Mouse (Mus musculus): ENCODE data around the gene Edar. TPM values are rescaled to one million over a fixed set of nuclear protein-coding genes. Genes with fewer than 3 reads are reported as not detected.

Edar gene
- polyA plus RNA-seq, 1 experiment from 2014 or later = 3.5 TPM

DNA sequence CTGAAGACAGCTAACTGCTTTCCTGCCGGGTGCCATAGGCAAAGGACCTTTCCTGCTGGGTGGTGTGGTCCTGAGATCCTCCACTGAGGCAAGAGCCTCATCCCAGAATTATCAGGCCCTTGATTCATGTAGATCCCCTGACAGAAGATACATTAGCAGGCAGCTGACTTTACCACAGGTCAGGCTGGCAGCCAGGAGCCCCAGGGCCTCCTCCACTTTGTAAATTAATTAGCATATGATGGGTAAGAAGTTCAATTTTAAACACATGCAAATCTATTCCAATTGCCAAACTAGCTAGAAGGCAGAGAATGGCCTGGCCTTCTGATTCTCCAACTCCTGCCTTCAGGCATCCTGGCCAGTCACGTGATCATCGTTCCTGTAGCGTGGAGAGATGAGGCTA, 56.2 kb downstream of the Edar start:
- H3K4me1 ChIP-seq (ENCODE audit: control insufficient read depth, insufficient read depth, low read length) = no peaks in the 10 kb centered on the region
- no peaks in the 10 kb centered on the region for H3K9me3 ChIP-seq (ENCODE audit: control insufficient read depth, low read depth, low read length)
- H3K36me3 ChIP-seq (ENCODE audit: control insufficient read depth, insufficient read depth, low read length) = no peaks in the 10 kb centered on the region
- no peak overlapping the region for H3K27ac ChIP-seq (ENCODE audit: low read length)
- H3K9ac ChIP-seq (replicated peaks; ENCODE audit: low read depth, low read length) = no peak overlapping the region
- H3K4me3 ChIP-seq (ENCODE audit: low read depth, low read length) = no peak overlapping the region
- H3K27me3 ChIP-seq (ENCODE audit: control insufficient read depth, insufficient read depth, low read length) = no peaks in the 10 kb centered on the region
- no peak for ATAC-seq (ENCODE audit: insufficient number of reproducible peaks, insufficient read depth, low FRiP score, low read depth)
- WGBS = 88% methylated on average over 4 of the region's 4 CpGs
- H3K4me2 ChIP-seq (replicated peaks; ENCODE audit: low read depth, low read length) = no peak overlapping the region

DNA sequence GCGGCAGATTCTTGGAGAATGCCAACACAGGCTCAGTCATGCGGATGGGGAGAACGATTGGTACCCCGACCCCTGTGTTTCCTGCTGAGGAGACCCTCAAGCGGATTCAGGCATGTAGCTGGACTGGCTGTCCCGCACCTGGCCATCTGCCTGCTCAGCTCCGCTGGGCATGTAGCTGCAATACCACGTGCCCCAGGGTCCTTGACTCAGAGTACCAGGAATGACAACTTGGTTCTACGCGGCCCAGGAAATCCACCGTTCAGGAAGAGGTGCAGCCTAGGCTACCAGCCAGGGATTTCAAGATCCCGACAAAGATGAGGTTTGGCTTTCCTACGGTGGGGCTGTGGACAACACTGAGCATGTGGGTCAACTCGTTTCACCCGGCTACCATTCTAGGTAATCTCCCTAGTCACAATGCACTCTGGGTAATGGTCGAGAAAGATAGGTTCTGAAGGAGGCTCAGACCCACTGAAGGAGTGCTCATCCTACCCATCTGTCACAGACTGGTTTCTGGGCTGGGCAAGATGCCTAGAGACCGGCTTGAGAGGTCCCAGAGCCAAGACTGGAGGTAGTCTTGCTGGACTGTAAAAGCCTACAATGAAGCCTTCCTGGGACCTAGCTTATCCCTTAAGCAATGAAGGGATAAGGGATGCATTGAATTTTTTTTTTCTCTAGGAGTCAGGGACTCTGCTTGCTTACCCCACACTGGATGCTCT, 56.8 kb downstream of the Edar start:
- H3K4me2 ChIP-seq (replicated peaks; ENCODE audit: low read depth, low read length) = no peak overlapping the region
- H3K27me3 ChIP-seq (ENCODE audit: control insufficient read depth, insufficient read depth, low read length) = no peaks in the 10 kb centered on the region
- no peak for ATAC-seq (ENCODE audit: insufficient number of reproducible peaks, insufficient read depth, low FRiP score, low read depth)
- no peaks in the 10 kb centered on the region for H3K9me3 ChIP-seq (ENCODE audit: control insufficient read depth, low read depth, low read length)
- H3K27ac ChIP-seq (ENCODE audit: low read length) = no peak overlapping the region
- WGBS = 92% methylated on average over 17 of the region's 17 CpGs
- H3K9ac ChIP-seq (replicated peaks; ENCODE audit: low read depth, low read length) = no peak overlapping the region
- no peaks in the 10 kb centered on the region for H3K4me1 ChIP-seq (ENCODE audit: control insufficient read depth, insufficient read depth, low read length)
- no peak overlapping the region for H3K4me3 ChIP-seq (ENCODE audit: low read depth, low read length)
- H3K36me3 ChIP-seq (ENCODE audit: control insufficient read depth, insufficient read depth, low read length) = no peaks in the 10 kb centered on the region

- peak; percentile 57; the same call in 1 of the 2 replicates for ATAC-seq (ENCODE audit: insufficient number of reproducible peaks, insufficient read depth, low FRiP score, low read depth)
- Histone ChIP-seq H3K27me3 (ENCODE audit: control insufficient read depth, insufficient read depth, low read length) (no peaks in the 10 kb centered on the region), H3K36me3 (ENCODE audit: control insufficient read depth, insufficient read depth, low read length) (no peaks in the 10 kb centered on the region), H3K4me3 (ENCODE audit: low read depth, low read length) (no peak overlapping the region), H3K9me3 (ENCODE audit: control insufficient read depth, low read depth, low read length) (no peaks in the 10 kb centered on the region), H3K9ac (replicated peaks; ENCODE audit: low read depth, low read length) (no peak overlapping the region), H3K4me2 (replicated peaks; ENCODE audit: low read depth, low read length) (no peak overlapping the region), H3K4me1 (ENCODE audit: control insufficient read depth, insufficient read depth, low read length) (no peaks in the 10 kb centered on the region), H3K27ac (ENCODE audit: low read length) (no peak overlapping the region)
- 57% methylated on average over 5 of the region's 5 CpGs for WGBS
These were observed 58.9 kb downstream of the Edar start for GRCm38 (mm10) chr10:58616565-58616964.

GRCm38 (mm10) chr10:58614601-58615000, 60.9 kb downstream of the Edar start:
- Histone ChIP-seq H3K4me2 (replicated peaks; ENCODE audit: low read depth, low read length) (no peak overlapping the region), H3K9me3 (ENCODE audit: control insufficient read depth, low read depth, low read length) (no peaks in the 10 kb centered on the region), H3K27ac (ENCODE audit: low read length) (peak overlapping the region; percentile 70; the same call in 1 of the 2 replicates), H3K4me3 (ENCODE audit: low read depth, low read length) (no peak overlapping the region), H3K4me1 (ENCODE audit: control insufficient read depth, insufficient read depth, low read length) (no peaks in the 10 kb centered on the region), H3K9ac (replicated peaks; ENCODE audit: low read depth, low read length) (no peak overlapping the region), H3K36me3 (ENCODE audit: control insufficient read depth, insufficient read depth, low read length) (no peaks in the 10 kb centered on the region), H3K27me3 (ENCODE audit: control insufficient read depth, insufficient read depth, low read length) (no peaks in the 10 kb centered on the region)
- peak; percentile 25; the same call in 1 of the 2 replicates for ATAC-seq (ENCODE audit: insufficient number of reproducible peaks, insufficient read depth, low FRiP score, low read depth)
- WGBS = 79% methylated on average over 6 of the region's 6 CpGs

DNA sequence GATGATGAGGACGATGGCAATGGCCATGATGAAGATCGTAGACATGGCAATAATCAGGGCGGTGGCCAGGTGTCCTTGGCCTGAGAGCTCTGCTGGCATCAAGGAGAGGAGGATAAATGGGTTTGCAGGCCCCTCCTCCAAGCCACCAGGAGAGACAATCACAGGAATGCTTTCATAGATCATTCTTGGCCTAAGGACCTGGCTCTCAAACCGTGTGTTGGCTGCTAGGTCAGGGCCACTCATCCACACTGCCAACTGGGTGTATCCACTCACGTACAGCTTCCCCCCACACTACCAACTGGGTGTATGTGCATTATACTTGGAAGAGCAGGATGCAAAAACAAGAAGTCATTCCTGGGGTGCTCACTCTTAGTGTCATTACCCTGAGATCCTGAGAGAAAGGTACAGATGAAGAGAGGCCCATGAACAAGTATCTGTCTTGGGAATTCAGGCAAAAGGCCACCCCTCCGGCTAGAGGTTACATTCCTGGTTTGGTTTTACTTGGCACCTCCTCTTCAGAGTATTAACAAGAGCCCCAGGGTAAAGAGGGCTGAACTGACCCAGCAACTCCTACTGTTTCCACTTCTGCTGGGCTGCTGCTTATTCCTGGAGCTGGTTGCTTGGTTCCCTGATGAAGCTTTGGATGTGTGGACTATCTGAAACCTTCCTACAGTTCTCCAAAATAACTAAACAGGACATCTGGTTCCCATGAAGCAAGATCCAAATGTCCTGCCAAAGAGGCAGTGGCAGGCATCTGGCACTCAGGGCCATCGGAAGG, 64.8 kb downstream of the Edar start:
- H3K9ac ChIP-seq (replicated peaks; ENCODE audit: low read depth, low read length) = no peak overlapping the region
- no peak overlapping the region for H3K4me3 ChIP-seq (ENCODE audit: low read depth, low read length)
- no peaks in the 10 kb centered on the region for H3K36me3 ChIP-seq (ENCODE audit: control insufficient read depth, insufficient read depth, low read length)
- no peaks in the 10 kb centered on the region for H3K9me3 ChIP-seq (ENCODE audit: control insufficient read depth, low read depth, low read length)
- ATAC-seq (ENCODE audit: insufficient number of reproducible peaks, insufficient read depth, low FRiP score, low read depth) = no peak
- H3K27me3 ChIP-seq (ENCODE audit: control insufficient read depth, insufficient read depth, low read length) = no peaks in the 10 kb centered on the region
- H3K4me1 ChIP-seq (ENCODE audit: control insufficient read depth, insufficient read depth, low read length) = no peaks in the 10 kb centered on the region
- no peak overlapping the region for H3K27ac ChIP-seq (ENCODE audit: low read length)
- WGBS = 89% methylated on average over 7 of the region's 7 CpGs
- no peak overlapping the region for H3K4me2 ChIP-seq (replicated peaks; ENCODE audit: low read depth, low read length)

- no peak for ATAC-seq (ENCODE audit: insufficient number of reproducible peaks, insufficient read depth, low FRiP score, low read depth)
- WGBS = 66% methylated on average over 3 of the region's 3 CpGs
These were observed 66.6 kb downstream of the Edar start for GRCm38 (mm10) chr10:58608858-58609257.

GRCm38 (mm10) chr10:58606356-58606755, 69.1 kb downstream of the Edar start:
- Histone ChIP-seq H3K36me3 (ENCODE audit: control insufficient read depth, insufficient read depth, low read length) (no peaks in the 10 kb centered on the region), H3K27me3 (ENCODE audit: control insufficient read depth, insufficient read depth, low read length) (no peaks in the 10 kb centered on the region), H3K4me3 (ENCODE audit: low read depth, low read length) (no peak overlapping the region), H3K9me3 (ENCODE audit: control insufficient read depth, low read depth, low read length) (no peaks in the 10 kb centered on the region), H3K9ac (replicated peaks; ENCODE audit: low read depth, low read length) (no peak overlapping the region), H3K4me2 (replicated peaks; ENCODE audit: low read depth, low read length) (no peak overlapping the region), H3K4me1 (ENCODE audit: control insufficient read depth, insufficient read depth, low read length) (no peaks in the 10 kb centered on the region), H3K27ac (ENCODE audit: low read length) (no peak overlapping the region)
- WGBS = 76% methylated on average over 3 of the region's 3 CpGs
- ATAC-seq (ENCODE audit: insufficient number of reproducible peaks, insufficient read depth, low FRiP score, low read depth) = no peak

More at GRCm38 (mm10) chr10:58608858-58609257, 66.6 kb downstream of the Edar start:
- Histone ChIP-seq H3K9me3 (ENCODE audit: control insufficient read depth, low read depth, low read length) (no peaks in the 10 kb centered on the region), H3K9ac (replicated peaks; ENCODE audit: low read depth, low read length) (no peak overlapping the region), H3K36me3 (ENCODE audit: control insufficient read depth, insufficient read depth, low read length) (no peaks in the 10 kb centered on the region), H3K27ac (ENCODE audit: low read length) (no peak overlapping the region), H3K4me3 (ENCODE audit: low read depth, low read length) (no peak overlapping the region), H3K4me1 (ENCODE audit: control insufficient read depth, insufficient read depth, low read length) (no peaks in the 10 kb centered on the region), H3K27me3 (ENCODE audit: control insufficient read depth, insufficient read depth, low read length) (no peaks in the 10 kb centered on the region), H3K4me2 (replicated peaks; ENCODE audit: low read depth, low read length) (no peak overlapping the region)

DNA sequence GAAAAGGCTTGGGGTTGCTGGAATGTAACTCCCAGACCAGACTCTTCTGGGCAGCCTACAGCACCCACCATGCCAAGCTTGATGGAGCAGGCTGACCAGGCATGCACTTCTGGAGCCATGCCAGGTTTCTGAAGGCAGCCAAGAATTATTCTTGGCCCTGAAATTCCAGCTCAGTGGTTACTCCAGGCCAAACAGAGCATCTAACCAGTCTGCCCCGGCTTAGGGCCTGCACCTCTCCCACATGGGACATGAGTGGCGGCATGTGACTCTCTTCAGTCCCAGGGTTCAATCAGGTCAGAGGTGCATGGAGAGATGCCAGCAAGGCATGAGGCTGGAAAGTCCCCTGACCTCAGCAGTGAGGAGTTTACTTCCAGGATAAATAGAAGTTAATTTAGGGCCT, 70.7 kb downstream of the Edar start:
- WGBS = 69% methylated on average over 2 of the region's 2 CpGs
- H3K4me1 ChIP-seq (ENCODE audit: control insufficient read depth, insufficient read depth, low read length) = no peaks in the 10 kb centered on the region
- H3K27me3 ChIP-seq (ENCODE audit: control insufficient read depth, insufficient read depth, low read length) = no peaks in the 10 kb centered on the region
- no peak overlapping the region for H3K27ac ChIP-seq (ENCODE audit: low read length)
- no peak overlapping the region for H3K9ac ChIP-seq (replicated peaks; ENCODE audit: low read depth, low read length)
- ATAC-seq (ENCODE audit: insufficient number of reproducible peaks, insufficient read depth, low FRiP score, low read depth) = peak; percentile 33; the same call in 1 of the 2 replicates
- H3K36me3 ChIP-seq (ENCODE audit: control insufficient read depth, insufficient read depth, low read length) = no peaks in the 10 kb centered on the region
- no peak overlapping the region for H3K4me3 ChIP-seq (ENCODE audit: low read depth, low read length)
- H3K9me3 ChIP-seq (ENCODE audit: control insufficient read depth, low read depth, low read length) = no peaks in the 10 kb centered on the region
- no peak overlapping the region for H3K4me2 ChIP-seq (replicated peaks; ENCODE audit: low read depth, low read length)
